Mouse (Mus musculus) midbrain, postnatal 0 days (tissue): Measurements from ENCODE around the gene Zfp512. TPM values are rescaled to one million over a fixed set of nuclear protein-coding genes. Genes with fewer than 3 reads are reported as not detected.
"Not testable (repeated sequence)": the region's sequence is repeated elsewhere in the genome, so short reads cannot be mapped to it uniquely, and the experiment has no call there.

Experiments
- ATAC-seq: fragments of 200-750 bp; cut with Nextera tagmentation; 2 replicates; pipeline ENCODE4 v1.8.0; 2017; ENCODE audit warnings: moderate number of reproducible peaks, mild to moderate bottlenecking, moderate TSS enrichment, moderate library complexity; ENCODE audit not compliant: low FRiP score
- DNase-seq: peaks from one replicate; pipeline ENCODE4 v3.0.0-alpha.2; 2015; ENCODE audit warnings: low spot score
- H3K27ac ChIP-seq: fragments of 300-500 bp; sonication (generic); 2 replicates; pipeline ENCODE4 v1.5.1; 2014; ENCODE audit warnings: low read depth, mild to moderate bottlenecking, low read length, mixed read lengths
- H3K27me3 ChIP-seq: fragments of 300-500 bp; sonication (generic); 2 replicates; pipeline ENCODE4 v1.6.1; 2014; ENCODE audit warnings: low read length, control low read depth, mixed read lengths; ENCODE audit not compliant: insufficient read depth
- H3K36me3 ChIP-seq: fragments of 300-500 bp; sonication (generic); 2 replicates; pipeline ENCODE4 v1.6.1; 2014; ENCODE audit warnings: low read length, control low read depth, mixed read lengths; ENCODE audit not compliant: insufficient read depth
- H3K4me1 ChIP-seq: fragments of 300-500 bp; sonication (generic); 2 replicates; pipeline ENCODE4 v1.6.1; 2014; ENCODE audit warnings: mild to moderate bottlenecking, control low read depth, antibody characterized with exemption, low read length, mixed read lengths; ENCODE audit not compliant: insufficient read depth
- H3K4me2 ChIP-seq: fragments of 300-500 bp; sonication (generic); 2 replicates; pipeline ENCODE4 v1.6.1; 2014; ENCODE audit warnings: low read depth, mild to moderate bottlenecking, low read length, mixed read lengths; ENCODE audit not compliant: poor library complexity, severe bottlenecking
- H3K4me3 ChIP-seq: fragments of 300-500 bp; sonication (generic); 2 replicates; pipeline ENCODE4 v1.5.1; 2014; ENCODE audit warnings: low read depth, mild to moderate bottlenecking, low read length, moderate library complexity
- H3K9ac ChIP-seq: fragments of 300-500 bp; sonication (generic); replicated peaks from 2 replicates; pipeline ENCODE4 v1.6.1; 2014; ENCODE audit warnings: mild to moderate bottlenecking, low read length, moderate library complexity, mixed read lengths; ENCODE audit not compliant: poor library complexity, severe bottlenecking
- H3K9me3 ChIP-seq: fragments of 300-500 bp; sonication (generic); 2 replicates; pipeline ENCODE4 v1.6.1; 2016; ENCODE audit warnings: low read length, control low read depth
- CTCF ChIP-seq: IDR thresholded peaks from 2 replicates; pipeline ENCODE4 v1.5.1; 2016; ENCODE audit warnings: antibody characterized with exemption, mild to moderate bottlenecking
- WGBS: fragments of 180-500 bp; shearing (Covaris S2); extraction: QIAGEN DNeasy Blood & Tissue Kit; methylation state at CpG from one replicate; pipeline ENCODE4 v1.1.7; 2014; 5-methylcytosine and 5-hydroxymethylcytosine counted together
- polyA plus RNA-seq: library from polyadenylated mRNA; unstranded; fragments of >200 nt; fragmentation: Nextera tagmentation; extraction: Ambion mirVana; gene quantifications from 2 replicates; pipeline ENCODE4 v1.2.1, GENCODE M21; 2015
- total RNA-seq: library from RNA; depleted of rRNA; stranded (reverse); fragments of >200 nt; gene quantifications from 2 replicates; pipeline ENCODE4 v1.2.3, GENCODE M21; 2014; rRNA removed

Zfp512 gene
- 74.6 and 99.9 TPM in 2 replicates for total RNA-seq
- 93.6 and 94.2 TPM in 2 replicates for polyA plus RNA-seq

DNA sequence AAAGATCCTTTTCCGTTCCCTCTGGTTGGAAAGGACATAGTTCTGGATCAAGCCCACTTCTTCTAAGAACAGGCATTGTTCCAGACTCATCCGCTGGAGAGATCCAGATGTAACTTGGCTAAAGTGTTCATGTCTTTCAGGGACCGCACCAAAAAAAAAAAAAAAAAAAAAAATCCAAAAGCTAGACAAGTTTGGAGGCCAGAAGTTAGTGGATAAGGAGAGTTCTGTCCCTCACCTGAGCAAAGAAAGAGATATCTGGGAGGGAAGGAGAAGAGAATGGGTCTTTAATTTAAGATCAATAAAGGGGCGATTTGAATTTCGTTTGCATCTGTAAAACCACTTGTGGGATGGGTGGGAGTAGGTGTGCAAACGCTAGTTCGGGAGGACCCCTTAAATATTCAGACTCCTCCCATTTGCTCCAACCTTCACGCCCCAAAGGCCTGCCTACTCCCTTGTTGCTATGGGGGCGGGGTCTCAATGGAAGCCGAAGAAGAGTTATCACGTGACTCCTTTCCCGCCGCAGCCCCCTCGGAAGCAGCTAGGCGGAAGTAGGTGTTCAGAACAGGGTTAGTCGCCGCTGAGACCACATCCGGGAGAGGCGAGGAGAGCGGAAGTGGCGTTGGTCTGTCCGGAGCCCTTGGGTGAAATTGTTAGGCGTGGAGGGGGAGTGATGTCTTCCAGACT lies at the start of gene Zfp512:
Gene Zfp512, plus strand, starts transcription at position 554 of the 684 bp plus-strand sequence.
- WGBS: 7% methylated on average over 23 of the region's 23 CpGs
- ATAC-seq (peak; percentile 98), DNase-seq (peak; percentile 97)
- Histone ChIP-seq H3K27ac (no peak within 1 kb of the TSS), H3K9ac (peak within 1 kb of the TSS; percentile 37), H3K4me2 (peak within 1 kb of the TSS; percentile 58), H3K9me3 (no peaks in the 10 kb centered on the region), H3K4me1 (peaks cover 7% of the 10 kb centered on the region; the same call in 1 of the 2 replicates), H3K4me3 (peak within 1 kb of the TSS; percentile 47), H3K27me3 (no peaks in the 10 kb centered on the region), H3K36me3 (no peaks in the 10 kb centered on the region)
- TF ChIP-seq CTCF: peak; percentile 50

DNA sequence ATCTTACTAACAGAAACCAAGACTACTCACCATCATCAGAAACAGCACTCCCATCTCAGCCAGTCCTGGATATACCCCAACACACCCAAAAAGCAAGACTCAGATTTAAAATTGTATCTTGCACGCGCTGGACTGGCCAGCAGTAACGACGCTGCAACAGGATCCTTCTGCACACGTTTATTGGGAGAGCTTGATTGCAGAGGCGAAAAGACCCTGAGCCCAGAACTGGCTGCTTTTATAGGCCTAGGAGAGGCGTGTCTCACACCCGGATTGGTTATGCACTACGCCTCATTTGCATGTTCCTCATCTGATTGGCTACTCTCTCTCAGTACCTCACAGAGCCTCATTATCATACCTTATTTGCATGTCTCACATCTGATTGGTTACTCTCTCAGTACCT lies 17.5 kb upstream of the Zfp512 start:
- not testable (repeated sequence) for H3K4me3 ChIP-seq, DNase-seq, H3K9me3 ChIP-seq, H3K4me2 ChIP-seq, H3K4me1 ChIP-seq, H3K27ac ChIP-seq, H3K9ac ChIP-seq, H3K27me3 ChIP-seq, H3K36me3 ChIP-seq, ATAC-seq
- 90% methylated on average over 9 of the region's 9 CpGs for WGBS

DNA sequence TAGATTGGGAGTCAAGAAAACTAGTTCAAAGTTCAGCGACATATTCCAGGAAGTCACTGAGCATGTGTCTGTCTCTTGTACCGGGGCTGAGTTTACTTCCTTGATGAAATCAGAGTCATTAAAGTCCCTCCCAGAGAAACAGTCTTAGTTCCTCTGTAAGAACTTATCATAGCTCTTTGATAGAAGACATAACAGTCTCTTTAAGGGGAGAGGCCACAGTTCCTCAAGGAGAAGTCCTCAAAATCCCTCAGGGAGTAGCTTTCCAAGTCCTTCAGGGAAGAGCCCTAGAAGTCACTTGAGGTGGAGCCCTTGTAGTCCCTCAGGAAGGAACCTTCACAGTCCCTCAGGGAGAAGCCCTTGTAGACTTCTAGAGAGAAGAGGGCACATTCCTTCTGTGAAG lies 895 bp upstream of the Zfp512 start:
- Histone ChIP-seq H3K36me3 (no peaks in the 10 kb centered on the region), H3K4me1 (peaks cover 7% of the 10 kb centered on the region; the same call in 1 of the 2 replicates), H3K4me2 (peak overlapping the region; percentile 58; the same call in 1 of the 2 replicates), H3K9me3 (no peaks in the 10 kb centered on the region), H3K4me3 (no peak overlapping the region), H3K27ac (no peak overlapping the region), H3K27me3 (0 out of 2 replicates have a peak, but pooled peaks cover 3% of the 10 kb centered on the region), H3K9ac (no peak overlapping the region)
- no peak for ATAC-seq
- WGBS: 84% methylated on average over 2 of the region's 2 CpGs
- TF ChIP-seq CTCF: no peak
- DNase-seq: no peak

DNA sequence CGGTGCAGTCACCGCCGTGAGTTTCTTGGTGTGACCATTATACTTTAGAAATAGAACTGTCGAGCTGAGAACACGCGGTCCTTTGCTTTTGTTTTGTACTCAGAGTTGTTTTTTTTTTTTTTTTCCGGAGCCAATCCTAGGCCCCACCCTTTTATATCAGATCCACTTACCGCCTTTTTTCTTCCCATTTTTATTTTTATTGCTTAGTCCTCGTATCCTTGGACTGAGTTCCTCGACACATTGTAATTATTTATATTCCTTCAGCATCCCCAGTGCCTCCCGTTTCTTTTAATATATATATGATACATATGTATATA lies 289 bp downstream of the Zfp512 start:
- Histone ChIP-seq H3K36me3 (no peaks in the 10 kb centered on the region), H3K27me3 (no peaks in the 10 kb centered on the region), H3K9me3 (no peaks in the 10 kb centered on the region), H3K4me3 (peak overlapping the region; percentile 47), H3K27ac (no peak overlapping the region), H3K4me1 (peaks cover 7% of the 10 kb centered on the region; the same call in 1 of the 2 replicates), H3K9ac (peak overlapping the region; percentile 37), H3K4me2 (peak overlapping the region; percentile 58)
- TF ChIP-seq CTCF: no peak
- no peak for DNase-seq
- 0 out of 2 replicates have a peak, but pooled peaks have one; percentile 8 for ATAC-seq
- under 1% methylated on average over 11 of the region's 11 CpGs for WGBS

DNA sequence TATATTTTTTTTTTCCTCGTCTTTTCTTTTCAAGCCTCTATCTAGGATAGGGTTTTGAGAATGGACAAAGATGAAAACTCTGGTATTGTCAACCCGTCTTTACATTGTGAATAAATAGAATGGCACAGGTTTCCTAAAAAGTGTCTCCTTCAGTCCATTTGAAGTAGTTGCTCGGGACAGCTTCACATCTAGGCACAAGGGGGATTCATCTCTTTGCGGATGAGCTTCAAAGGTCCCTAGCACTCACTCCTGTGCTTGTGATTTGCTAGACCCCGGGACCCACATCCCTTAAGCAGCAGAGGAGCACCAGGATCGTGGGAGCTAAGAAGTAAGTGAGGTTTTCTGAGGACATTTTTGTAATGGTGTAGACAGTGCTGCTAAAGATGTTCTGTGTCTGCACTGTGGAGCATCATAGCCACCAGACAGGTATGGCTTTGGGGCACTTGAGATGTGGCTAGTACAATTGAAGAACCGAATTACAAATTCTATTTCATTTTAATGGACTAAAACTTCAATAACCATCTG lies 717 bp downstream of the Zfp512 start:
- Histone ChIP-seq H3K4me1 (peaks cover 7% of the 10 kb centered on the region; the same call in 1 of the 2 replicates), H3K9me3 (no peaks in the 10 kb centered on the region), H3K36me3 (no peaks in the 10 kb centered on the region), H3K4me3 (peak overlapping the region; percentile 47), H3K27ac (no peak overlapping the region), H3K4me2 (peak overlapping the region; percentile 58), H3K9ac (peak overlapping the region; percentile 37), H3K27me3 (no peaks in the 10 kb centered on the region)
- no peak for TF ChIP-seq CTCF
- ATAC-seq (peak; percentile 25; the same call in 1 of the 2 replicates), DNase-seq (no peak)
- WGBS: 14% methylated on average over 7 of the region's 7 CpGs

DNA sequence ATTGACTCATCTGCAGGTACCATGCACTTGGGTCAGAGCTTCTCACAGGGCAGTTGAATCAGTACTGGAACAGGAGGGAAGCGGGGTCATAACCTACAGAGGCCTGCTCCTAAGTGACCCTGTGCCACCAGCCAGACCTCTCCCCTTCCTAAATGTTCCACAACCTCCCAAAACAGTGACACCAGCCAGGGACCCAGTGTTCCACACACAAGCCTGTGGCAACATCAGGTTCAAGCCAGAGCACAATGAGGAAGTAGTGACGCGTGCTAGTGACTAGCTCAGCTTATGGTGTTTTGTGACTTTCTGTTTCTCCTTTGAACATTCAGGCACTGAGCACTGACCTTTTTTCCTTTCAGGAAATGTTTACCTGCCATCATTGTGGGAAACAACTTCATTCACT lies 15.6 kb downstream of the Zfp512 start:
- no peak for ATAC-seq
- peaks cover 51% of the 10 kb centered on the region for H3K36me3 ChIP-seq

More for the DNA sequence above, 15.6 kb downstream of the Zfp512 start:
- Histone ChIP-seq H3K4me3 (no peak overlapping the region), H3K4me2 (no peak overlapping the region), H3K27me3 (no peaks in the 10 kb centered on the region), H3K9ac (no peak overlapping the region), H3K27ac (no peak overlapping the region), H3K9me3 (no peaks in the 10 kb centered on the region), H3K4me1 (no peaks in the 10 kb centered on the region)
- TF ChIP-seq CTCF: no peak
- DNase-seq: no peak
- WGBS: 95% methylated on average over 3 of the region's 3 CpGs
